Mouse (Mus musculus) liver, adult 2 months (tissue): Measurements from ENCODE around the gene Gm42420.

Experiments used
- CTCF ChIP-seq: fragments of 200-500 bp; IDR thresholded peaks from 2 replicates; pipeline ENCODE4 v1.5.1; 2011; ENCODE audit warnings: low read depth, low read length, control low read depth
- POLR2A ChIP-seq: fragments of 200-500 bp; IDR thresholded peaks from 2 replicates; pipeline ENCODE4 v1.6.1; 2011; ENCODE audit warnings: low read length, control low read depth; ENCODE audit not compliant: insufficient read depth; ENCODE audit errors: extremely low read depth

- TF ChIP-seq CTCF (no peak), POLR2A (no peak)
These were observed 47.3 kb upstream of the Gm42420 start for GRCm38 (mm10) chr6:39538227-39538626.
